Mouse (Mus musculus): ENCODE measurements around the gene Vmn1r236.
A peak's percentile ranks its signal among the peaks of the same experiment; 100 is the strongest.

The Vmn1r236 gene

GRCm38 (mm10) chr17:21282642-21283041 lies at the start of gene Vmn1r236:
Vmn1r236 (plus strand) TSS chr17:21282942.
- DNase-seq: no peak

GRCm38 (mm10) chr17:21256111-21256510 lies 26.6 kb upstream of the Vmn1r236 start, which contains the start of gene Vmn1r235:
Vmn1r235 (plus strand) TSS chr17:21256411.
- DNase-seq: no peak

GRCm38 (mm10) chr17:21272103-21272502 lies 10.6 kb upstream of the Vmn1r236 start:
- DNase-seq: peak; percentile 80

- DNase-seq: no peak
Observed at GRCm38 (mm10) chr17:21284395-21284794, 1.7 kb downstream of the Vmn1r236 start.

GRCm38 (mm10) chr17:21289695-21290094 lies 7.0 kb downstream of the Vmn1r236 start:
- DNase-seq: no peak

- no peak for DNase-seq
Observed at GRCm38 (mm10) chr17:21311565-21311964, 28.8 kb downstream of the Vmn1r236 start, which contains the start of gene Vmn1r237. Vmn1r237 (plus strand) TSS chr17:21311865.

Measured in heart, adult 11 months (tissue).